Mouse (Mus musculus): ENCODE measurements at regions not wholly inside any gene's neighbourhood (a gene's known extent, or its start where the extent isn't known, plus 50 kb on each side); places are given as distances from the start of the nearest gene placed in this dataset.

DNA sequence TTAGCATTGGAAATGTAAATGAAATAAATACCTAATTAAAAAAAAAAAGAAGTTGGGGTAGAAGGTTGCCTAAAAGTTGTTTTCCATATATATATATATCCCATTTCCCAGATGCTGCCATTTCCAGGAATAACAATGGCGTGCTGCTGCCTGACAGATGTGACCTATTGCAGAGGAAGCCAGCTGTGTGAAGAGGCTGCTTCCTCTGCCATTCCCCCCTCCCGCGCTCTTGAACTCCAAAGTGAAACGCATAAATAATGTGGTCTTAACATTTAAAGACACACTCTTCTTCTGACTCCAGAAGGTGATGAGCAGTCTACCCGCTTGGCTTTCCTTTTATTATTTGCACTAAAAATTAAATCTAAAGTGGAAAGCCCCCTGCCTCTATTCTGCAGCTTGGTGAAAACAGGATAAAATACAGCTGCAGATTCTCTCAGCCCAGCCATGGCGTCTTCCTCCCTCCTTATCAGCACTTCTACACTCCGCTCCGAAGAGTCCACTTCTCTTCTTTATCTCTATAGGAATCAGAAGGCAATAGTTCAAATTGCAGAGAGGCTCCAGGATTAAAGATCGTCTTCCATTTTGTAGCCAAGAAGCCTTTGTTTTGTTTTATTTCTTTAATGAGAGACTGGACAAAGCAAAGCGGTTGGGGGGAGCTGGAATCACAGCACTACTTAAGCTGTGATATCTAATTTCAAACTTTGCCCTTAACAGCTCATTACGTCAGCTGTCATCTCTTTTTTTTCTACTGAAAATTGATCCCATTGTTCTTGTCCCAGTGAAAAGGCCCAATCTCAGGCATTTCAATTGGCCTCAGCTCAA lies 385.1 kb downstream of the Rapgef2 start:
- TF ChIP-seq MAFK (IDR thresholded peaks at IDR 0.05; ENCODE audit: insufficient read depth, low read depth, low read length) (no peak), HCFC1 (IDR thresholded peaks at IDR 0.05; ENCODE audit: borderline replicate concordance, insufficient read depth, low read length) (no peak), ZC3H11A (IDR thresholded peaks at IDR 0.05; ENCODE audit: borderline replicate concordance, low read depth, low read length) (no peak)

Measured in ES-E14 (cell line).